Mouse (Mus musculus) forebrain, embryonic 12.5 days (tissue): ENCODE data around the gene Klhl5. TPM values are rescaled to one million over a fixed set of nuclear protein-coding genes. Genes with fewer than 3 reads are reported as not detected.
A peak's percentile ranks its signal among the peaks of the same experiment; 100 is the strongest.

Source experiments
- ATAC-seq: fragments of 200-750 bp; cut with Nextera tagmentation; 2 replicates; pipeline ENCODE4 v1.8.0; 2017; ENCODE audit warnings: moderate TSS enrichment; ENCODE audit not compliant: low FRiP score
- H3K27ac ChIP-seq: fragments of 300-500 bp; sonication (generic); 2 replicates; pipeline ENCODE4 v1.5.1; 2016; ENCODE audit warnings: mild to moderate bottlenecking
- H3K27me3 ChIP-seq: fragments of 300-500 bp; sonication (generic); 2 replicates; pipeline ENCODE4 v1.6.1; 2016; ENCODE audit warnings: mild to moderate bottlenecking
- H3K36me3 ChIP-seq: fragments of 300-500 bp; sonication (generic); replicated peaks from 2 replicates; pipeline ENCODE4 v1.6.1; 2016; ENCODE audit warnings: mild to moderate bottlenecking
- H3K4me1 ChIP-seq: fragments of 300-500 bp; sonication (generic); 2 replicates; pipeline ENCODE4 v1.6.1; 2016
- H3K4me2 ChIP-seq: fragments of 300-500 bp; sonication (generic); 2 replicates; pipeline ENCODE4 v1.6.1; 2016; ENCODE audit warnings: mild to moderate bottlenecking, moderate library complexity
- H3K4me3 ChIP-seq: fragments of 300-500 bp; sonication (generic); replicated peaks from 2 replicates; pipeline ENCODE4 v1.5.1; 2016; ENCODE audit warnings: mild to moderate bottlenecking
- H3K9ac ChIP-seq: fragments of 300-500 bp; sonication (generic); 2 replicates; pipeline ENCODE4 v1.6.1; 2016; ENCODE audit warnings: mild to moderate bottlenecking
- H3K9me3 ChIP-seq: fragments of 300-500 bp; sonication (generic); 2 replicates; pipeline ENCODE4 v1.6.1; 2016
- WGBS: fragments of 180-500 bp; shearing (Covaris S2); methylation state at CpG from one replicate; pipeline ENCODE4 v1.1.7; 2016; 5-methylcytosine and 5-hydroxymethylcytosine counted together
- polyA plus RNA-seq: library from polyadenylated mRNA; unstranded; fragments of >200 nt; fragmentation: Nextera tagmentation; extraction: Ambion mirVana; gene quantifications from 2 replicates; pipeline ENCODE4 v1.2.1, GENCODE M21; 2016

Gene Klhl5
- polyA plus RNA-seq, 1 experiment from 2014 or later: 47.6 TPM

DNA sequence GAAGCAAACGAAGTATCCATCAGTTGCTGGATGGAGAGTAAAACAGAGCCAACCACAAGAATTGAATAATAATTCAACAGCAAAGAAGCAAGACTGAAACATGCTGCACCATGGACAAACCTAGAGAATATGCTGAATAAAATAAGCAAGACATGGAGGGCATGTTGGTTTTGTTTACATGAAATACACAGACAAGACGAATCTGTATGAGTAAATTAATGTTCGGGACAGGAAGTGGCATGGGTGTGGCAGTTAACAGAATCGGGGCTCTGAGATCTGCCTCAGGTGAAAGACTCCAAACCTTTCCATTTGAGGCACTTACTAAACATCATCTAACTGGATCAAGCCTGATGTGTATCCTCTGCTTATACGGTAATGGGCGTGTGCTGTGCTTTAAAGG, 46.9 kb downstream of the Klhl5 start:
- Histone ChIP-seq H3K36me3 (peaks cover 69% of the 10 kb centered on the region), H3K27ac (no peak overlapping the region), H3K4me1 (no peaks in the 10 kb centered on the region), H3K4me3 (no peak overlapping the region), H3K4me2 (no peak overlapping the region), H3K9ac (no peak overlapping the region), H3K9me3 (no peaks in the 10 kb centered on the region), H3K27me3 (no peaks in the 10 kb centered on the region)
- ATAC-seq: no peak
- WGBS: 96% methylated on average over 6 of the region's 6 CpGs

- Histone ChIP-seq H3K36me3 (peaks cover 60% of the 10 kb centered on the region), H3K27ac (no peak overlapping the region), H3K4me1 (no peaks in the 10 kb centered on the region), H3K9me3 (no peaks in the 10 kb centered on the region), H3K27me3 (no peaks in the 10 kb centered on the region), H3K4me3 (no peak overlapping the region), H3K4me2 (no peak overlapping the region), H3K9ac (no peak overlapping the region)
- 51% methylated on average over 2 of the region's 2 CpGs for WGBS
- ATAC-seq: 0 out of 2 replicates have a peak, but pooled peaks have one; percentile 41
These were observed 49.5 kb downstream of the Klhl5 start for GRCm38 (mm10) chr5:65156853-65157252.

DNA sequence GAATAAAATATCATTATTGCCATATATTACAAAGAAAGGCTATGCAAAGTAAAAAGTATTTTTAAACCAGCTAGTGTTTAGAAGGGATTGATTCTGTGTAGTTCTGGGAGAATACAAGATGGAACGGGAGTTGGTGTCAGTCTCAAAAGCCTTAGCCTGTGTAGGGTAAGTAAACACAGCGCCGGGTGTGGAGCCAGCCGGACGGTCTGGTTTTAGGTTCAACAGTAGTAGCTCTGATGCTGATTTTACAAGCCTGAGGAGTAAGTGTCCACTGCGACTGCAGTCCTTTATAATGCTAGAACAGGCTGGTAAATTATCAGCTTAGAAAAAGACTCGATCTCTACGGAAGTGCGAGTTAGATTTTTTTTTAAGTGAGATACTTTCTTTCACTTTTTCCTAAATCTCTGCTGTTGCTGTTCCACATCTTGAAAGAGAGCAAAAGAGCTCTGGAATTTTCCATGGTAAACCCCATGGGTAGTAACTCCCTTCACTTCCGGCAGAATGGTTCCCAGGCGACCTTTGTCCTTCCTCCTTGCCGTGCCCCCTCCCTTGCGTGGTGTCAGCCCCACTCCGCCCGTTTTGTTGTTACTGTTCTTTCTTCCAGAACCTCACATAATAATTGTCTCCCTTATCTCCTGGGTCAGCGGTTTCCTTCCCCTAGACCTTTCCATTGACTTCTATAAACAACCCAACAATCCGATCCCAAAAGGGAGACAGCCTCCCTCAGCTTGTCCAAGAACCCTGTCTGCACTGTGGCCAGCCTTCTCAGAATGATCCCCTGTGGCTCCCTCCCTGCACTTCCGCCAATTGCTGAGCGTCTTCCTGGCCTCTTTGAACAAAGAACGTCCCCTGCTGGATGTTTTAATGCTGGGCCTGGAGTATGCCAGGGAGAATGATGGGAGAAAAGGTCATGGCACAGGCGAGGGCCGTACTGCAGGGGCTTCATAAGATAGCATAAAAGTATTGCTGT, 50.4 kb downstream of the Klhl5 start:
- WGBS: 78% methylated on average over 22 of the region's 22 CpGs
- Histone ChIP-seq H3K36me3 (peaks cover 61% of the 10 kb centered on the region), H3K4me1 (no peaks in the 10 kb centered on the region), H3K4me3 (no peak overlapping the region), H3K4me2 (no peak overlapping the region), H3K9ac (no peak overlapping the region), H3K9me3 (no peaks in the 10 kb centered on the region), H3K27me3 (no peaks in the 10 kb centered on the region), H3K27ac (no peak overlapping the region)
- no peak for ATAC-seq

- WGBS: 90% methylated on average over 20 of the region's 20 CpGs
- Histone ChIP-seq H3K27ac (no peak overlapping the region), H3K36me3 (peaks cover 63% of the 10 kb centered on the region), H3K9ac (no peak overlapping the region), H3K4me1 (no peaks in the 10 kb centered on the region), H3K4me2 (no peak overlapping the region), H3K9me3 (no peaks in the 10 kb centered on the region), H3K27me3 (no peaks in the 10 kb centered on the region), H3K4me3 (no peak overlapping the region)
- no peak for ATAC-seq
These were observed 51.5 kb downstream of the Klhl5 start for GRCm38 (mm10) chr5:65158696-65159305.

DNA sequence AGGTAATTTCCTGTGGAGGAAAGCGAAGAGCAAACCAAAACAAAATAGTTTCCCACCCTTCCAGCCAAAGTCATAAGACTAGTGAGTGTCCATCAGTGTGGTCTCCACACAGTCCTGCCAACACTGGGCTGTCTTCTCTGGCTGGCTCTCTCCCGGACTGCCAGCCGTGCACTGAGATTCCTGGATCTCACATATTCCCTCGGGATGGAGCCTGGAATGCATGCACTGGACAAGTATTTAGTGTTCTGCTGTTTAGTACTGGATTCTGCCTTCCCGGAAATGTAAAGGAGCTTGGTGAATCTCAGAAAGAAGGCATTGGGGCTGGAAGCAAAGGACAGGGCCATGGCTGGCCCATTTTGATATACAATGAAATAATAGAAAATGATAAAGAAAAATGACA, 55.7 kb downstream of the Klhl5 start:
- Histone ChIP-seq H3K27me3 (no peaks in the 10 kb centered on the region), H3K9ac (no peak overlapping the region), H3K36me3 (peaks cover 70% of the 10 kb centered on the region), H3K4me3 (no peak overlapping the region), H3K27ac (no peak overlapping the region), H3K9me3 (no peaks in the 10 kb centered on the region), H3K4me2 (no peak overlapping the region), H3K4me1 (no peaks in the 10 kb centered on the region)
- WGBS: 89% methylated on average over 5 of the region's 5 CpGs
- no peak for ATAC-seq

DNA sequence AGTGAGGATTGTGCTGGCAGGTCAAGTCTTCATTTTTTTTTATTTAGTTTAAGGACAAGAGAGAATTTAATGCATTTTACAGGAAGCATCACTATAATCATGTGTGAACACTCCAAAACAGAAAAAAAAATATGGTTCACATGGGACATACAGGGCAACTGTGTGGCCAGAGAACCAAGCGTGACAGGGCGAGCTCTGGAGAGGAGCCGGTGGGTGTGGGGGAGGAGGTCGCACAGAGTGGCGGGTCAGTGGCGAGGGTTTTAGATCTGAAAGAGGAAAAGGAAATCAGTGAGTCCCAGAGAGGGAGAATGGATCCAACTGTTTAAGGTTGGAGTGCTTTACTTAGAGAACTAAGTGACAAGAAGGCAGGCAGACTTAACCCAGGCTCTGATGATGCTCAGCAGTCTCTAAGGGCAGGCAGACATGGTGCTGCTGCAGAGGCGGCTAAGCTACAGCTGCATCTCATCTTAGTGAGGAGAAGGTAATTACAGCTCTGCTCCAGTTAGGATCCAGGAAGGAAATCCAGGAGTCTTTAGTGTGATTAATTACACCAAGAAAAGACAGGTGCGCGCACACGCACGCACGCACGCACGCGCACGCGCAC, 56.3 kb downstream of the Klhl5 start:
- Histone ChIP-seq H3K27ac (no peak overlapping the region), H3K4me1 (no peaks in the 10 kb centered on the region), H3K4me2 (no peak overlapping the region), H3K36me3 (peaks cover 68% of the 10 kb centered on the region), H3K9me3 (no peaks in the 10 kb centered on the region), H3K27me3 (no peaks in the 10 kb centered on the region), H3K4me3 (no peak overlapping the region), H3K9ac (no peak overlapping the region)
- ATAC-seq: no peak
- 95% methylated on average over 17 of the region's 17 CpGs for WGBS

DNA sequence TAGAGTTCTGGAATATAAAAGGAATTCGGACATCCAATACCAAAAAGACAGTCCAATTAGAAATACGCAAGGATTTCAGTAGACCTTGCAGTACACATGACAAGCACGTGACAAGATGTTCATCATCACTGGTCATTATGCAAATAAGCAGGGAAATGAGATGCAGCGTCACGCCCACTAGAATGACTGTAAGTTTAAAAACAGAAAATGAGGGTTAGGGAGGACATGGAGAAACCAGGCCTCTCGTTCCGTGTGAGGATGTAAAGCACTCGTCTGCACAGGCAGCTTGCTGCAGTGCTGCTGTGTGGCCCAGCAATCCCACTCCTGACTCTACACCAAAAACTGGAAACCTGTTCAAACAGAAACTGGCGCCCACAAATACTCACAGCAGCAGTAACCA, 62.9 kb downstream of the Klhl5 start:
- no peak overlapping the region for H3K27ac ChIP-seq
- H3K27me3 ChIP-seq: no peaks in the 10 kb centered on the region
- no peak overlapping the region for H3K9ac ChIP-seq
- no peak for ATAC-seq
- no peak overlapping the region for H3K4me3 ChIP-seq
- H3K4me1 ChIP-seq: peaks cover 2% of the 10 kb centered on the region; the same call in 1 of the 2 replicates
- H3K36me3 ChIP-seq: peaks cover 19% of the 10 kb centered on the region
- 78% methylated on average over 9 of the region's 9 CpGs for WGBS
- H3K4me2 ChIP-seq: no peak overlapping the region
- H3K9me3 ChIP-seq: no peaks in the 10 kb centered on the region

GRCm38 (mm10) chr5:65175035-65175917, 67.9 kb downstream of the Klhl5 start:
- Histone ChIP-seq H3K27me3 (no peaks in the 10 kb centered on the region), H3K4me1 (peaks cover 19% of the 10 kb centered on the region), H3K4me2 (peak overlapping the region; percentile 25), H3K27ac (0 out of 2 replicates have a peak overlapping the region, but pooled peaks have one; percentile 26), H3K36me3 (no peaks in the 10 kb centered on the region), H3K9me3 (no peaks in the 10 kb centered on the region), H3K4me3 (no peak overlapping the region), H3K9ac (no peak overlapping the region)
- WGBS: 63% methylated on average over 26 of the region's 26 CpGs
- peak; percentile 80 for ATAC-seq

DNA sequence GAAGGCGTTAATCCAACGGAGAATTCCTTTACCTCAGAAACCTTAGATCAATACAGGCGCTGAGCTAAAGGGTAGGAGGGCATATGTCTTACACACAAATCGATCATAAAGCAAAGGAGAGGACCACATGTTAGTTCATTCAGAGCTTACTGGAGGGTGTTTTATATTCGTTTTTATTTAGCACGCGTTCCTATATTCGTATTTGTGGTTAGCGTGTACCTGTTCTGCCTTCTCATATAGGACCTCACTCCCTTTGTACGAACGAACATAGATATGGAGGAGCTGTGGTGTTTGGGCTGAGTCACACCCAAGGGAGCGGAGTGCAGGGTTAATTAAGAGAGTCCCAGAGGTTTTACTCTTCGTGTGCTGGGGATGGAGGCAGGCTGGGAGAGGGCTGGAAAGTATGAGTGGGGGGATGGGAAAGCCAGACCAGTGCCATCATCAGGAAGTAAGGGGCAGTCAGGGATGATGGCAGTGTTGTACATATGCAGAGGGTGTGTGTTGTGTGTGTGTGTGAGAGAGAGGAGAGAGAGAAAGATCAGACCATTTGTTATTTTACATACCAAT, 68.7 kb downstream of the Klhl5 start:
- no peak overlapping the region for H3K4me3 ChIP-seq
- H3K27me3 ChIP-seq: no peaks in the 10 kb centered on the region
- H3K36me3 ChIP-seq: no peaks in the 10 kb centered on the region
- 0 out of 2 replicates have a peak overlapping the region, but pooled peaks have one; percentile 8 for H3K9ac ChIP-seq
- whole genome bisulfite sequencing: 64% methylated on average over 13 of the region's 13 CpGs
- H3K9me3 ChIP-seq: no peaks in the 10 kb centered on the region
- peaks cover 21% of the 10 kb centered on the region for H3K4me1 ChIP-seq
- H3K4me2 ChIP-seq: peak overlapping the region; percentile 25
- peak; percentile 68 for ATAC-seq
- H3K27ac ChIP-seq: 0 out of 2 replicates have a peak overlapping the region, but pooled peaks have one; percentile 42

DNA sequence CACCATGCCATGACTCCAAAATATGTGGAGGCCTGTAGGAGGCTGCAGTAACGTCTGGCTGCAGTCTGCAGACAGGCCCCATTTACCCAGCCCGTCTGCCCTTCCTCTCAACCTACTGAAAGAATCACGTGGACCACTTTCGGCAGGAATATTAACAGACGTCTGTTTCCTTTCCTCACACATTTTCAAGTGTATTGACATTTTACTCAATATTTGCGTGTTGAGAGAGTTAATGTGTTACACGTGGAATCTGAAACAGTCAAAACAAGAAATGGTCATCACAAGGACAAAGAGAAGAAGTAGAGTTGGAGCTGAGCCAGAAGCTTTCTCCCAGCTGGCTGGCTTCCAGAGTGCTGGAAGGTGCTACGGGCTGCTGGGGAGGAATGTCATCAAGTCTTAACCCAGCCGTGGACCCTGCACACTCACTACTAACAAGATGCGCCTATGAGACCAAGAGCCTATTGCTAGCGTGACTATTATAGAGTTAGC, 69.7 kb downstream of the Klhl5 start:
- no peak overlapping the region for H3K9ac ChIP-seq
- no peaks in the 10 kb centered on the region for H3K9me3 ChIP-seq
- H3K27me3 ChIP-seq: no peaks in the 10 kb centered on the region
- H3K4me3 ChIP-seq: no peak overlapping the region
- 55% methylated on average over 11 of the region's 11 CpGs for WGBS
- H3K36me3 ChIP-seq: no peaks in the 10 kb centered on the region
- H3K4me1 ChIP-seq: peaks cover 32% of the 10 kb centered on the region
- no peak; the same call in 1 of the 2 replicates for ATAC-seq
- H3K27ac ChIP-seq: no peak overlapping the region
- H3K4me2 ChIP-seq: no peak overlapping the region

DNA sequence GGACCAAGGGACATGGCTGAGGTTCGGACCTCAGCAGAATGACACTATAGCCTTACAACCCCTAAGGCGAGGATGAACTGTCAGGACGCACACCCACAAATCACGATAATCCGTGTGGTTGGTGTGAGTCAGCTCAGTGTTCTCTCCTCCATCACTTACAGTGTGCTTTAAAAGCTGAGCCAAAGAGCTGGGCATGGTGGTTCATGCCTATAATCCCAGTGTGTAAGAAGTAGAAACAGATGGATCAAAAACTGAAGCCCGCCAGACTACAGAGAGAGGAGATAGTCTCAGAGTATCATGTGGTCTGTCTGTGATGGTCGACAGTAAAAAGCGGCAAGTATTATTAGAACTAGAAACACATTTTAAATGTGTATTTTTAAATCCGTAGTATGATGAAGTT, 71.1 kb downstream of the Klhl5 start:
- ATAC-seq: no peak
- Histone ChIP-seq H3K27ac (no peak overlapping the region), H3K4me3 (no peak overlapping the region), H3K36me3 (no peaks in the 10 kb centered on the region), H3K4me2 (no peak overlapping the region), H3K9ac (no peak overlapping the region), H3K27me3 (no peaks in the 10 kb centered on the region), H3K9me3 (no peaks in the 10 kb centered on the region), H3K4me1 (peaks cover 34% of the 10 kb centered on the region)
- 91% methylated on average over 9 of the region's 9 CpGs for WGBS
